Mouse (Mus musculus) myocyte (in vitro differentiated cells): Measurements from ENCODE around the gene Ptpn13.

Experiments
- POLR2A ChIP-seq: IDR thresholded peaks from one replicate; pipeline ENCODE4 v1.6.1; 2011; ENCODE audit warnings: low read depth, mild to moderate bottlenecking, control low read depth, moderate library complexity; ENCODE audit not compliant: insufficient read length
- TCF12 ChIP-seq: IDR thresholded peaks from one replicate; pipeline ENCODE4 v1.6.1; 2011; ENCODE audit warnings: mild to moderate bottlenecking, control low read depth; ENCODE audit not compliant: poor library complexity, insufficient read depth, severe bottlenecking

DNA sequence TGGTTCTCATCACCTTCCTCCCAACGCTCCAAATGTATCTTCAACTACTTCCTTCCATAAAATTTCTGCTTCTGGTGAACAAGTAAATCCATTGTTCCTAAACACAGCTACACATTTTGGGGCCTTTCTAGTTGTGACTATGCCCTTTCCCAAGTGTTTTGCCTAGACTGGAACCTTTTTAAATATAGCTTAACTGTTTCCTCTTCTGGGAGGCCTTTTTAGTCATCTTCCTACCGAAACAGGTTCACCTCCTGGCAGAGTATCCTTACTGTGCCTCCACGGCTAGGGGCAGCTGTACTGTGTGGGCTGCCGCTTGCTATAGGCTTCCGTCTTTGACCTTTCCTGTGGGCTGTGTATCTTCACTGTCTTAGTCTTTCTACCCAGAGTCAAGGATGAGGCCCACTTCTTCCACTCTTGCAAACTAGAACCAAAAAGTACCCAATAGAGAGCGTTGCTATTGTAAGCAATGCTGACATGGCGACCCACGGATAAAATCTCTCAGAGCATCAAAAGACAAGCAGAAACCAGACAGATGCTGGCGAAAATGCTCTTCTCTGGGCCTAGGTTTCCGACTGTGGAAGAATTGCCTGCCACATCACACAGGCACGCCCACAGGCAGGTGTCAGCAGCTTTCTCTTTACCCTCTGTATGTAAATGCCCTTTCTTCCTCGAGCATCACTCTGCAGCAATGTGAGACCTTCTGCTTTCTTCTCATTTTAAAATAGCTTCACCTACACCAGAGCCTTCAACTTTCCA is 20.6 kb upstream of the Ptpn13 start:
- TF ChIP-seq TCF12 (no peak), POLR2A (no peak)
